Mouse (Mus musculus): Measurements from ENCODE around the gene Ostf1.

- TF ChIP-seq IRF4 (IDR thresholded peaks at IDR 0.05; ENCODE audit: low read depth, low read length) (no peak), ZMIZ1 (IDR thresholded peaks at IDR 0.05; ENCODE audit: low read depth, low read length) (no peak), E2F4 (IDR thresholded peaks at IDR 0.05; ENCODE audit: insufficient replicate concordance, low read depth, low read length) (no peak), CHD2 (IDR thresholded peaks at IDR 0.05; ENCODE audit: low read length) (no peak), EP300 (IDR thresholded peaks at IDR 0.05; ENCODE audit: low read length) (0 out of 2 replicates have a peak, but pooled peaks have one; percentile 27), POLR2A (IDR thresholded peaks at IDR 0.05; ENCODE audit: low read depth, low read length) (no peak), BHLHE40 (IDR thresholded peaks at IDR 0.05; ENCODE audit: low read depth, low read length) (no peak)
These were observed 33.9 kb downstream of the Ostf1 start for GRCm38 (mm10) chr19:18597772-18598171.

Measured in CH12.LX (cell line).